Mouse (Mus musculus): ENCODE results near the gene Btf3.

Gene Btf3

DNA sequence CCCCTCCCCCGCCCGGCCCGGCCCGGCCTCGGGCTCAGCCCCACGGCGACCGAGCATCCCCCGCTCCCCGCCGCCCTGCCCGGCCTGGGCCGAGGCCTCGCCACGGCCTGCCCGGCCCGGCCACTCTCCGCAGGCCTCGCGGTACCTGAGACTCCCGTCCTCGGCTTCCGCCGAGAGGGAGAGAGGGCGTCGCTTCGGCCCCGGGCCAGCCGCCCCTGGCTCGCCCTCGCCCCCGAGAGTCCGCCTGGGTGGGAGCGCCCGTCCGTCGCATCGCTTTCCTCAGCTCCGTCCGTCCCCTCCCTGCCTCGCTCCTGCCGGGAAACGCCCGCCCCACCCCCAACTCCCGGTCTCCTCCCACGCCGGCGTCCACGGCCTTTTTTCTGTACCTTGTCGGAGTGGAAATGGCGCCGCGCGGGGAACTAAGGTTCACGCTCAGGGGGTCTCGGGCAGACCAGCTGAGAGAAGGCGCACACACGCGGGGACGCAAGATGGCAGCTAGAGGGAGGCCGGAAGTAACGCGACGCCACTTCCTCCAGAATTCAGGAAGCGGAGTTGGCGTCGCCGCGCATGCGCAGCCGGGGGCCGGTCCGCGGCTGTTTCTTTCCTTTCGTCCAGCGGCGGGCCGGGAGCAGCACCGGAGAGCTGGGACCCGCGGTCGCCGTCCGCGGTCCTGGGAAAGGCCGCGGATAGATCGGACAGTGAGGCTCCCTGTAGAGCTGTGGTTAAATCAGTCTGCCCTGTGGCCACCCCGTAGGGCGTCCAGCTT is at the start of gene Btf3:
Gene Btf3 (minus strand): TSS at position 527 of the 766 bp plus-strand sequence.
- peak; percentile 82 to 89 for DNase-seq (ENCODE audit: low spot score in 2 of 2)

DNA sequence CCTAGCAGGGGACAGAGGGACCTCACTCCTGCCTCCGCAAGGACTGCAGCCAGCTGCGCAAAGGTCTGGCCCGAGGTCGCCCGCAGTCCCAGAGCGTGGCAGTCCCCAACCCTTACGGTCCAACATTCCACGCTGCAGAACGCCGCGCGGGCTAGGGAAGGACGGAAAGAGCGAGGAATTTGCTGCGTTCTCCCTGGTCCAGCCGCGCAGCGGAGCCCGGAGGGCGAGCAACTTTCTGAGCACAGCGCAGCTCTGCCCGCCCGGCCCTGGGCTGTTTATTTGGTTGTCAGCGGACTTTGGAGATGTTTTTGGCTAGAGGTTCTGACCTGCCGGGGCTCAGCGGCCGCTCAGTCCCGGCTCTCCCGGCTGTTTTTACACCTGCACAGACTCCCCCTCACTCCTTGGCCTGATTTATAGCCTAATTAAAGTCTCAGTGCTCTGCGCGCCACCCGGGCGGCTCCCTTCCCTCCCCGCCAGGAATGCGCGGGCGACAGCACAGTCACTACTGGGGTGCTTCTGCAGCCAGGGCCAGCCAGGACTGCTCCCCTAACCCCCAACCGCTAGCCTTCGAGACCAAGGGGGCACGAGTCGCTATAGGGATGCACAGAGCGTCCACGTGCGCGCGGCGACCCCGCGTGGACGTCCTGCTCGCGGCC is 49.1 kb upstream of the Btf3 start:
- no peak for DNase-seq (ENCODE audit: low spot score in 2 of 2)

GRCm38 (mm10) chr13:98365081-98365480 is 48.3 kb upstream of the Btf3 start:
- DNase-seq (ENCODE audit: low spot score in 2 of 2), result no peak

DNA sequence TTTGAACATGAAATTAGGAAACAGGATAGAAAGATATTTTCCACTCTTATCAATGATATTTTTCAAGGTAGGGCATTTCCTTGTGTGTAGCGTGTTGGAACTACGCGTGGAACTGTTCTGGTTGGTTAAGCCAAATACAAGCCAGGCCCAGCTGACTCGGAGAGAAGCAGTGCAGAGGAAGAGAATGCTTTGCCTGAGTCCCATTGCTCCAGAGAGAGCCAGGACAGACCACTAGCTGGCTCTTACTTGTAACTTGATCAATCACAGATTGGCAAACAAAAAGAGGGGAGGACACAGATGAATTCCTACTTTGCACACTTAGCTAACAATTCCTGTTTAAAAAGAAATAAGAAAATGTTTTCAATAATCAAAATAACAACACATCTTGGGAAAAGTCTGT is 46.2 kb upstream of the Btf3 start:
- DNase-seq (ENCODE audit: low spot score in 2 of 2), result no peak

DNA sequence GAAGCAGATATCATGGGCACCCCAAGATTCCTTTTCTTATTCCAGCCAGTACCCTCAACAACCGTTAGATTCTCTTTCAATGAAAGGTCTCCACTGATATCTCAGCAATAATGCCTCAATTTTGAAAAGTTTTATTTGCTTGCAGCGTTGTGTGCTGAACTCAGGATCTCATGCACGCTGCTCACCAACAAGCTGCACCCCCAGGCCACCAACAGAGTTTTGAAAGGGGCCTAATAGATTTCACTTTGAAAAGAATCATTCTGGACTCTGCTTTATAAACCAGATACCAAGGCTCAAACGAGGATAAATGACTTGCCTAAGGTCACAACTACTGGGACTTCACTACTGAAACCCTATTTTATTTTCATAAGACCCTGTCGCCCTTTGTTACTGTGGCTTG is 44.4 kb upstream of the Btf3 start:
- DNase-seq (ENCODE audit: low spot score in 2 of 2), result no peak

GRCm38 (mm10) chr13:98360391-98360790 is 43.6 kb upstream of the Btf3 start:
- no peak for DNase-seq (ENCODE audit: low spot score in 2 of 2)

DNA sequence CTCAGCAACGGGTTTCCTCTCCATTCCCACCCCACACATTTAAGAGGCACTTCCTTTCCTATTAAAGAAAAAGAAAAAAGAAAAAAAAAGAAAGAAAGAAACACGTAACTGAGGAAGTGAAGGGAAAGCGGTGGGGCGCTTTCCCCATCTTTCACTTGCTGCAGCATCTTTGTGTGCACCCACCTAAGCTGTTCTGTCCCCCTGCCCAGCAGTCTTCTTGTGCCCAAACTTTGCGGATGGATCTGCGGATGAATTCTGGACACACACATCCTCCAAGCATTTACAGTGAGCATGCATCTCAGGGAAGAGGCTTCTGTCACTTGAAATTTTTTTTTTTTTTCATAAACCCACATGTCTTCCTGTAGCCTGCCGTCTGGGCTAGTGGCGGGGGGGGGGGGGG is 42.5 kb upstream of the Btf3 start:
- DNase-seq (ENCODE audit: low spot score in 2 of 2), result no peak

GRCm38 (mm10) chr13:98358424-98359181 is 41.8 kb upstream of the Btf3 start:
- no peak for DNase-seq (ENCODE audit: low spot score in 2 of 2)

DNA sequence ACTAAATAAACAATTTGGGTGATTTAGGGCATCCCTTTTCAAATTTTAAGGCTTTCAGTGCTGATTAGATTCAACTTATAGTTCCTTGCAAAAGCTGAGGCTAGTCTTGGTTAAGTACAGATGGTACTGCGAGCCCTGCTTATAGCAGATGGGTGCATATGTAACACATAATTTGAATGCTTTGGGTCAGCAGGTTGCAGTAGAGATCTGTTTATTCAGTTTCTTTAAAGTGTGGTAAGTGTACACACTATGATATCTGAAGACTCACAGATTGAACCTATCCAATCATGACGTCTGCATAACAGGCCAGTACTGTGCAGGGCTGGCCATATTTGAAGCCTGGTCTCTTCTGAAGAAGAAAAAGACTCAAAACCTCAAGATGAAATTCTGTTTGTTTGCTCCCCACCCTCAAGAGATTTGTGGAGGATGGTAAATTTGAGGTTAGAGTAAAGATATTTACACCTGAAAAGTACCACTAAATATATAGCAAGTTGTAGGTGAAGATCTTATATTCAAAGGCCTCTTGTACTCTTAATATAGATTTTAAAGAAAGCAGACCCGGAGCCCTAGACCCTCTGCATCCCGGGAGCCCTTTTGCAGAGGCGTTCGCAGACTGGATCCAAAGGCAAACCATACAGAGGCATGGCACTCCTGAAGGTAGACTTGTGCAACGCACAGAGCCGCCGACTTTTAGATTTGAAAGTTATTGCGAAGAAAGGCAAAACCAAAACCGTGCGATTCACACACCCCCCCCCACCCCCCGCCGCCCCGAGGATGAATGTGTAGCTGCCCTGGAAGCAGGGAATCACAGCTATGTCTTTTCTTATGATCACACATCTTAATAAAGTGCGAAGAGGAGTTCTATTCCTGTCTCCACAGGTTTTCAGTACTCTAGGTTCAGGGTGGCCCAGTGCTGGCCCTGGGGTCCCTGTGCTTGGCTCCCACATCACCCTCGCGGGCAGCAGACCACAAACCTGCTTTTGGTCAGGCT is 40.9 kb upstream of the Btf3 start:
- no peak for DNase-seq (ENCODE audit: low spot score in 2 of 2)

DNA sequence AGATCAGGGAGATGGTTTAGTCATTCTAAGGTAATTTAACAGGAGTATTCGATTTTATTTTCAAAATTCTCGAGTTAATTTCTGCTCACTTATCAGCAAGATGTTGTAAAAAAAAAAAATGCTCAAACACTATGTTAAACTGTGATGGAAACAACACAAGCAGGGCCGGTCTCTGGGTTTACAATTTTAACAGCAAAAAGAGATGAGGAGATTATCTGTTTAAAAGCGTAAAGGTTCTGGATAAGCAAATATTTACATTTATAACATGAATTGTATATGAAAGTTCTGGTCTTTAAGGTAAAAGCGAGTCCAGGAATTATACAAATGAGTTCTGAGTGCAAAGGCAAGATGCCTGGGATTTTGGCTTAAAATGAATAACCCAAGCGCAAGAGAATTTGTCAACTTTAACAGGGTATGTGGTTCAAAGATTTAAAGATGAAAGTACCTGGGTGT is 40.2 kb upstream of the Btf3 start:
- DNase-seq (ENCODE audit: low spot score in 2 of 2), result no peak

- DNase-seq (ENCODE audit: low spot score in 2 of 2), result no peak
Observed at GRCm38 (mm10) chr13:98356176-98356972, 39.6 kb upstream of the Btf3 start.

GRCm38 (mm10) chr13:98355559-98356111 is 38.8 kb upstream of the Btf3 start:
- DNase-seq (ENCODE audit: low spot score in 2 of 2), result no peak

DNA sequence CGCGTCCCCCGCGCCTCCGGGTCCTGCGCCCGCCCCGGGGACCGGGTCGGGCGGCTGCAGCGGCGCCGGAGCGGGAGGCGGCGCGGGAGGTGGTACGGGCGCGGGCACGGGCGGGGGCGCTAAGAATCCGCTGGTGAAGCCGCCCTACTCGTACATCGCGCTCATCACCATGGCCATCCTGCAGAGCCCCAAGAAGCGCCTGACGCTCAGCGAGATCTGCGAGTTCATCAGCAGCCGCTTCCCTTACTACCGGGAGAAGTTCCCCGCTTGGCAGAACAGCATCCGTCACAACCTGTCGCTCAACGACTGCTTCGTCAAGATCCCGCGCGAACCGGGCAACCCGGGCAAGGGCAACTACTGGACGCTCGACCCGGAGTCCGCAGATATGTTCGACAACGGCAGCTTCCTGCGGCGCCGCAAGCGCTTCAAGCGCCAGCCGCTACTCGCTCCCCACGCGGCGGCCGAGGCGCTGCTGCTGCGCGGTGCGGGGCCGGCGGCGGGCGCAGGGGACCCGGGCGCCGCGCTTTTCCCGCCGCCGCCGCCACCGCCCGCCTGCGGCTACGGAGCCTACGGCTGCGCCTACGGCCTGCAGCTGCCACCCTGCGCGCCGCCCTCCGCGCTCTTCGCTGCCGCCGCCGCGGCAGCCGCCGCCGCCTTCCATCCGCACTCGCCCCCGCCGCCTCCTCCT is 38.2 kb upstream of the Btf3 start:
- DNase-seq (ENCODE audit: low spot score in 2 of 2), result peak in 1 of 2 experiments; percentile 6

DNA sequence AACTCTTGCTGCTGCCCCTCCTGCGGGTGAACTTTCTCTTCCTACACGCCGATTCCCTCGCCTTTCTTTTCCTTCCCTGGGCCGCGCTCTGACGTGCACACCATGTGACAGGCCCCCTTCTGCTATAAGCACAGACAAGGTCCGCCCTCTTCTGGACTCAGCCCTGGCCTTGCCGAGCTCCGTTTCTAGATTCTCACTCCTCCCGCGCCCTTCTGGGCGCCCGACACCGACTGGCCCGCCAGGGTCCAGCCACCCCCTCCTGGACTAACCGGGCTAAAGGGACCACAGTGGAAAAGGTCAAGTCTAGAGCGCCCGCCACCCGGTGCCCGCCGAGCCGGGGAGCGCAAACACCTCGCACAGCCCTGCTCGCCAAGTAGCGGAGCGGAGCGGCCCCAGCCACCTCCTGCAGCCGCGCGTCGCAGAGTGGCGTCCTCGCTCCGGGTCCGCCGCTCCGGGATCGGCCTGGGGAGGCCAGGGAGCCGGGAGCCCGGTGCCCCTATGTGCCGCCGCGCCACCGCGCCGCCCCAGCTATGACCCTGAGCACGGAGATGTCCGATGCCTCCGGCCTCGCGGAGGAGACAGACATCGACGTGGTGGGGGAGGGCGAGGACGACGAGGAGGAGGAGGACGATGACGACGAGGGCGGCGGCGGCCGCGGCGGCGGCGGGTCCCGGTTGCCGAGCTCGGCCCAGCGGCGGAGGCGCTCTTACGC is 37.4 kb upstream of the Btf3 start, which contains the start of gene Foxd1:
Gene Foxd1 (plus strand): TSS at position 153 of the 712 bp plus-strand sequence.
- DNase-seq (ENCODE audit: low spot score in 2 of 2), result no peak

DNA sequence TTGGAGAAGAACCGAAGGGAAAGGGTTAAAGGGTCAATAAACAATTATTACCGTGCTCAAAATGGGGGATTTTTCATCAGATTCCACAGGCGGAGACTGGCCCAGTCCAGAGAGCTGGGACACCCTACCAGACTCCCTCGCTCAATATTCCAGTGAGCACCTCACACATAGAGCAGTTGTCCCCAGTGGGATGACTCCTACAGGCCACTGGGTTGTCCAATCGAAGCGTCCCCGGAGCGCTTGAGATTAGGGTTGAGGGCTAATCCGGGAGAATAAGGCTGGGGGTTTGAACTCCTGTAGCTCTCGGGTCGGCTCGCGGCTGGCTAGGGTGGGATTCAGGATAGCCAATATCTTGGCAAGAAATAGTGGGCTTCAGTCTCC is 36.9 kb upstream of the Btf3 start:
- DNase-seq (ENCODE audit: low spot score in 2 of 2), result no peak

GRCm38 (mm10) chr13:98352381-98352975 is 35.7 kb upstream of the Btf3 start:
- no peak for DNase-seq (ENCODE audit: low spot score in 2 of 2)

DNA sequence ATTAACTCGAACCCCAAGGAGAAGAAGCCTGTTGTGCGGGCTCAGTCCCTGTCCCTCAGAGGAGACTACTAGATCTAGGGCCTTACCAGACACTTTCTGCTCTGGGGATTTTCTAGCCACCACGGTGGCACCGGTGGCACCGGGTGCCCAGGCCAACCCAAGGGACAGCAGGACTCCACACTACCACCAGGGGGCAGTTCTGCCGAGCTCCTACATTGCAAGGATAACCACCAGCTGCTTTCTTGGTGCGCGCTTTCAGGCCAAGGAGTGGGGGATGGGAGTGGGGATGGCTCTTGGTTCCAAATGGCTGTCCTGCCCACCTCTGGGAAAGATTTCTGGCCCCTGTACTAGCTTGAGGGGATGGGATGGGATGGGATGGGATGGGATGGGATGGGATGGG is 34.7 kb upstream of the Btf3 start:
- DNase-seq (ENCODE audit: low spot score in 2 of 2), result peak in 1 of 2 experiments; percentile 38

GRCm38 (mm10) chr13:98349491-98349890 is 32.7 kb upstream of the Btf3 start:
- DNase-seq (ENCODE audit: low spot score in 2 of 2), result no peak
